Mouse (Mus musculus) neural tube, embryonic 12.5 days (tissue): ENCODE results near the gene Cables2. TPM values are rescaled to one million over a fixed set of nuclear protein-coding genes. Genes with fewer than 3 reads are reported as not detected.

Source experiments
- ATAC-seq: fragments of 200-750 bp; cut with Nextera tagmentation; 2 replicates; pipeline ENCODE4 v1.8.0; 2017; ENCODE audit warnings: low read depth, mild to moderate bottlenecking, moderate TSS enrichment, moderate library complexity; ENCODE audit not compliant: low FRiP score
- H3K27ac ChIP-seq: fragments of 300-500 bp; sonication (generic); 2 replicates; pipeline ENCODE4 v1.5.1; 2016
- H3K27me3 ChIP-seq: fragments of 300-500 bp; sonication (generic); replicated peaks from 2 replicates; pipeline ENCODE4 v1.6.1; 2016; ENCODE audit warnings: mild to moderate bottlenecking
- H3K36me3 ChIP-seq: fragments of 300-500 bp; sonication (generic); 2 replicates; pipeline ENCODE4 v1.6.1; 2016; ENCODE audit warnings: mild to moderate bottlenecking
- H3K4me1 ChIP-seq: fragments of 300-500 bp; sonication (generic); 2 replicates; pipeline ENCODE4 v1.6.1; 2016
- H3K4me2 ChIP-seq: fragments of 300-500 bp; sonication (generic); replicated peaks from 2 replicates; pipeline ENCODE4 v1.6.1; 2016; ENCODE audit warnings: mild to moderate bottlenecking
- H3K4me3 ChIP-seq: fragments of 300-500 bp; sonication (generic); 2 replicates; pipeline ENCODE4 v1.5.1; 2016
- H3K9ac ChIP-seq: fragments of 300-500 bp; sonication (generic); 2 replicates; pipeline ENCODE4 v1.6.1; 2016; ENCODE audit warnings: mild to moderate bottlenecking
- H3K9me3 ChIP-seq: fragments of 300-500 bp; sonication (generic); 2 replicates; pipeline ENCODE4 v1.6.1; 2016; ENCODE audit warnings: mild to moderate bottlenecking
- WGBS: fragments of 180-500 bp; shearing (Covaris S2); methylation state at CpG from one replicate; pipeline ENCODE4 v1.1.7; 2016; 5-methylcytosine and 5-hydroxymethylcytosine counted together
- microRNA-seq: library from miRNA; unstranded; fragments of <30 nt; microRNA quantifications from one replicate; pipeline ENCODE4, GENCODE M21; 2017
- polyA plus RNA-seq: library from polyadenylated mRNA; unstranded; fragments of >200 nt; fragmentation: Nextera tagmentation; extraction: Ambion mirVana; gene quantifications from 2 replicates; pipeline ENCODE4 v1.2.1, GENCODE M21; 2016

Gene Cables2
- polyA plus RNA-seq, 1 experiment from 2014 or later: 28.7 TPM

DNA sequence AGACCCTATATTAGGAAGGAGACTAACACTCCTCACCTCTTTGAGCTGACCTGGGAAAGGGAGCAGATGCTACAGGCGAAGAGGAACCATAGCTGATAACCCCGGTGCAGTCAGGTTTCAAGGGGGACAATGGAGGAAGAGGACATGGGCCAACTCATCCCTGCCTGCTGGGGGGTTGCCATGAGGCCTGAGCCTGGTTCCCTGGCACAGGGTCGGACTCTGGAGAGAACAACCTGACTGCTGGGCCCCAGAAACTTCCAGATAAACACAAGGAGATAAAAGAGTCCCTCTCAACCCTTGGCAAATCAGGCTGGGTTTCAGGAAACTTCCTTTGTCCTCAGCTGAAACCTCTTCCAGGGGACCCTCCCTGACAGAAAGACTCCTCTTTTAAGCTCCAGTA, 55.1 kb downstream of the Cables2 start:
- H3K27ac ChIP-seq: no peak overlapping the region

DNA sequence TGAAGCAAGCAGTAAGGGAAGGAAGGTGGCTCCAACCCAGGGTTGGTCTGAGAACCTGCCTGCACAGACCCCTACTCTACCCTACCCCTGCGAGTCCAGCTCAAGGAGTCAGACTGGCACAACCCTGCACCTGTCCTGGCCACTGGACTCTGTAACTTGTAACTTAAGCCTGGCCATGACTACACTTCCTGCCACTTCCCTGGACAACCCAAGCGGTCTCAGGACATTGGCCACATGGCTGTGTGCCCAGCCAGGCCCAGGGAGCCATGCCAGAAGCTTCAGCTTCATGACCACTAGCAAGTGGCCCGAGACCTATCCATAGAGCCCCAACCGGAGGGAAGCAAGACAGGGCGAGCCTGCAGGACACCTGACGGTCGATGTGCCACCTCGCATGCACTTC, 55.7 kb downstream of the Cables2 start:
- Histone ChIP-seq H3K9me3 (no peaks in the 10 kb centered on the region), H3K27ac (no peak overlapping the region), H3K4me1 (peaks cover 8% of the 10 kb centered on the region), H3K4me2 (no peak overlapping the region), H3K27me3 (no peaks in the 10 kb centered on the region), H3K9ac (no peak overlapping the region), H3K4me3 (no peak overlapping the region), H3K36me3 (no peaks in the 10 kb centered on the region)
- WGBS: 91% methylated on average over 8 of the region's 8 CpGs
- no peak for ATAC-seq

More for the DNA sequence above, 55.1 kb downstream of the Cables2 start:
- peaks cover 4% of the 10 kb centered on the region; the same call in 1 of the 2 replicates for H3K27me3 ChIP-seq
- H3K9me3 ChIP-seq: no peaks in the 10 kb centered on the region
- no peak for ATAC-seq
- 84% methylated on average over 3 of the region's 3 CpGs for WGBS
- no peak overlapping the region for H3K9ac ChIP-seq
- no peak overlapping the region for H3K4me2 ChIP-seq
- no peak overlapping the region for H3K4me3 ChIP-seq
- H3K36me3 ChIP-seq: no peaks in the 10 kb centered on the region
- H3K4me1 ChIP-seq: peaks cover 14% of the 10 kb centered on the region

DNA sequence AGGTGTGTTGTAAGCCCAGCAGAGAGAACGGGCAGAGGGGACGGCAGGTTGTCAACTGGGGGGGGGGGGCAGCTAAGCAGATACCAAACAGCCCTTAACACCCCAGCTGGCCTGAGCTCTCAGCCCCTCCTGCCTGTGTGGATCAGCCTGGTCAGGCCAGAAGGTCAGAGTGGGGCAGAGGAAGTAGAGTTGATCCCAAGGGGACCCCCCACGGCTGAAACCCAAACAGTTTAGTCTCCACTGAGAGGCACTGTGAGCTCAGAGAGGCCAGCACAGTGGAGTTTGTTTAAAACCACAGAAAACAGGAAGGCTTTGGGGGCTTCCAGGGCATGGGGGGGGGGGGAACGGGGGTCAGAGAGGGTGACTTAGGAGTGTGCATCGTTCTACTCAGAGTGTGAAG, 56.4 kb downstream of the Cables2 start:
- Histone ChIP-seq H3K27ac (no peak overlapping the region), H3K4me2 (no peak overlapping the region), H3K9ac (no peak overlapping the region), H3K9me3 (no peaks in the 10 kb centered on the region), H3K27me3 (no peaks in the 10 kb centered on the region), H3K4me1 (peaks cover 1% of the 10 kb centered on the region), H3K4me3 (no peak overlapping the region), H3K36me3 (no peaks in the 10 kb centered on the region)
- WGBS: 78% methylated on average over 5 of the region's 5 CpGs
- no peak for ATAC-seq

DNA sequence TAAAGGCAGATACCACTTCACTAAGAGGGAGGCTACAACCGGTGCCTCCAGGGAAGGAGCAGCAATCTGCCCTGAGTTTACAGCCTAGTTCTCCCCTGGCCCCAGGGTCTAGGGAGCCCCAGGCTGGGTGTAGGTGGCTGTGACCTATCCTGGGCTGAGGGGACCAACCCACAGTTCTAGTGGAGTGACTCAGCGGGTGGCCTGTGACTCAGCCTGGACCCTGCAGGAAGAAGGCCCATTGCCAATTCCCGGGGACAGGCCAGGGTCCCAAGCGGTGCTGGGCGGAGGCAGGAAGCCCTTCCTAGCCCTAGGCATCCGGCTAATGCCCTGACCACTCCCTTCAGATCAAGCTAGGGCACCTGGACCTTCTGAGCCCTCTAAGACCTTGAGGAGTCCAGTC, 57.3 kb downstream of the Cables2 start:
- Histone ChIP-seq H3K4me1 (no peaks in the 10 kb centered on the region; the same call in 1 of the 2 replicates), H3K27ac (no peak overlapping the region), H3K4me3 (no peak overlapping the region), H3K9ac (no peak overlapping the region), H3K9me3 (no peaks in the 10 kb centered on the region), H3K36me3 (no peaks in the 10 kb centered on the region), H3K27me3 (no peaks in the 10 kb centered on the region), H3K4me2 (no peak overlapping the region)
- WGBS: 79% methylated on average over 6 of the region's 6 CpGs
- ATAC-seq: no peak

DNA sequence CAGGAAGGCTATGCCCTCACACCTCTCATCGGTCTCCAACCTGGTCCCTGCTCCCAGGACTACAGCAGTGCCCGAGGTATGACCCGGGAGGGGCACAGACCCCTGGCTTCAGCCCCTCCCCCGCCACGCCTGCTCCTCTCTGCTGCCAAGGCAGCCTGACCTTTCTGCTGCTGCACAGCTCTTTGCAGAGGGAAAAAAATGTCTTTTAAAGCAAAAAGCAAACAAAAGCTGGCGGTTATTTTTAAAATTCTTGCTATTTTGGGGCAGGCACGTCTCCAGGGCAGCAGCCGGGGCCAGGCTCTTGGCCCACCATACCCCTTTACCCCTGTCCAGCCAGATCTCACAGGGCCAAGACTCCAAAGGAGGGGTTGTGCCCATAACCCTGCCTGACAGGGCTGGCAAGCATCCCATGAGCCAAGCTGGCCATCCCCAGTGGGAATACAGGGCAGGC, 58.3 kb downstream of the Cables2 start:
- Histone ChIP-seq H3K36me3 (no peaks in the 10 kb centered on the region), H3K4me1 (no peaks in the 10 kb centered on the region; the same call in 1 of the 2 replicates), H3K9ac (no peak overlapping the region), H3K9me3 (no peaks in the 10 kb centered on the region), H3K27me3 (no peaks in the 10 kb centered on the region), H3K27ac (no peak overlapping the region), H3K4me2 (no peak overlapping the region), H3K4me3 (no peak overlapping the region)
- ATAC-seq: no peak
- 86% methylated on average over 8 of the region's 8 CpGs for WGBS

DNA sequence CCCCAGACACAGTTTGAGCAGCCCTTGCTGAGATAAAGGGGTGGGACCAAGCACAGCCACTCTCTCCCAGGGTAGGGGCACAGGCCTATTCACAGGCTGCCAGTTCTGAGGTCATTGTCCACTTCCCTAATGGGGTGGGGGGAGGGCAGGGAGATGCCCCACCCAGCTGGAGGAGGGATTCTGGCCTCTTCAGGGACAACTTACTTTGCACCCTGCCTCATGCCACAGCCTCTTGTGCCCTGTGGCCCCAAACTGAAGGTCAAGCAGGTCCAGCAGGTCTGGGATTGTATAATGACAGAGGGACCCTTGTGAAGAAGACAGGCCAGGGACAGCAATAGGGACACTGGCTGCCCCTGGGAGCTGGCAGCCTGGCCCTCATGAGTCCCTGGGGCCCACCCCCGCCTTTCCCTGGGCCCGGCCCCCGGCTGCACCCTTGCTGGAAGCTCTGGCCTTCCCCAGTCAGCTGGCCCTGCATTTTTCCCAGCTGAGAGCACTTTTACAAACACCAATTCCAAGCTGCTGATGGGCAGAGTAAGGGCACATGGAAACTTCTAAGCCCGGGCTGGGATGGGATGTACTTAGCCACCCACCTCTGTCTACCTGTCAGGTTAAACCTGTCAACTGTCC, 58.8 kb downstream of the Cables2 start:
- Histone ChIP-seq H3K9ac (no peak overlapping the region), H3K4me1 (no peaks in the 10 kb centered on the region; the same call in 1 of the 2 replicates), H3K36me3 (no peaks in the 10 kb centered on the region), H3K4me3 (no peak overlapping the region), H3K27ac (no peak overlapping the region), H3K27me3 (no peaks in the 10 kb centered on the region), H3K9me3 (no peaks in the 10 kb centered on the region), H3K4me2 (no peak overlapping the region)
- ATAC-seq: no peak
- 91% methylated on average over 4 of the region's 4 CpGs for WGBS

DNA sequence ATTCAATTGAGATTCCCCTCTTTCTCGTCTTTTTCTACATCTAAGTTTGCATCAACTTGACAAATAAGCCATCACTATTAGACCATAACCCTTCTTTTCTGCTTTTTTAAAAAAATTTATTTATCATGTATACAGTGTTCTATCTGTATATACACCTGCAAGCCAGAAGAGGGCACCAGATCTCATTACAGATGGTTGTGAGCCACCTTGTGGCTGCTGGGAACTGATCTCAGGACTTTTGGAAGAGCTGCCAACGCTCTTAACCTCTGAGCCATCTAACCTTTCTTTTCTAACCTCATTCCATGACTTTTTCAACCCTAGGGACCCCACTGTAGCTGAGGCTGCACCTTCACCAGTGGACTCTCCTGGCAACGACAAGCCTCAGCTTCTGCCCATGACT, 61.0 kb downstream of the Cables2 start:
- Histone ChIP-seq H3K9me3 (no peaks in the 10 kb centered on the region), H3K36me3 (no peaks in the 10 kb centered on the region), H3K27me3 (no peaks in the 10 kb centered on the region), H3K4me2 (no peak overlapping the region), H3K4me3 (no peak overlapping the region), H3K27ac (no peak overlapping the region), H3K9ac (no peak overlapping the region), H3K4me1 (no peaks in the 10 kb centered on the region)
- no peak for ATAC-seq
- WGBS: 92% methylated on average over 3 of the region's 3 CpGs

DNA sequence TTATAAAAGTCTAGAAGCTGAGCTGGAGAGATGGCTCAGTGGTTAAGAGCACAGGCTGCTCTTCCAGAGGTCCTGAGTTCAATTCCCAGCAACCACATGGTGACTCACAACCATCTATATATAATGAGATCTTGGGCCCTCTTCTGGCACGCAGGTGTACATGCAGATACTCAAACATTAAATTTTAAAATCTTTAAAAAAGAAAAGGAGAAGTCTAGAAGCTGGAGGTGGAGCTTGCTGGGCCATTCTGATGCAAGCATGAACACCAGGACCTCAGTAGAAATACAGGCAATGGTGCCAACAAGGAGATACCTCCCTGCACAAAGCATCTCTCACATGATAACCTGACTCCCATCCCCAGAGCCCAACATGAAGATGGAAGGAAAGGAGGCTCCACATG, 64.3 kb downstream of the Cables2 start:
- H3K9me3 ChIP-seq: no peaks in the 10 kb centered on the region
- H3K36me3 ChIP-seq: no peaks in the 10 kb centered on the region
- WGBS: 77% methylated on average over 1 of the region's 1 CpGs
- ATAC-seq: no peak
- no peak overlapping the region for H3K4me2 ChIP-seq
- H3K27ac ChIP-seq: no peak overlapping the region
- no peak overlapping the region for H3K9ac ChIP-seq
- no peak overlapping the region for H3K4me3 ChIP-seq
- no peaks in the 10 kb centered on the region for H3K27me3 ChIP-seq
- peaks cover 15% of the 10 kb centered on the region for H3K4me1 ChIP-seq

Small RNAs within 50 kb of the gene (microRNA-seq; reads per million reads assigned to microRNA genes)
- gene Mir3091: 2.0 reads per million

Other genes with a start within 250 kb of the Cables2 start
- 15.9 and 23.5 TPM in 2 replicates for gene Lsm14b, start 248.5 kb downstream of the Cables2 start, polyA plus RNA-seq
- gene Psma7, start 231.1 kb downstream of the Cables2 start, polyA plus RNA-seq: 679 and 702 TPM in 2 replicates
- 33.8 and 34.1 TPM in 2 replicates for gene Ss18l1, start 231.0 kb downstream of the Cables2 start, polyA plus RNA-seq
- 30.0 and 32.4 TPM in 2 replicates for gene Mtg2, start 202.9 kb downstream of the Cables2 start, polyA plus RNA-seq
- 2.8 and 3.4 TPM in 2 replicates for gene Hrh3, start 169.0 kb downstream of the Cables2 start, polyA plus RNA-seq
- 51.8 and 52.5 TPM in 2 replicates for gene Osbpl2, start 154.2 kb downstream of the Cables2 start, polyA plus RNA-seq
- gene Adrm1, start 102.0 kb downstream of the Cables2 start, polyA plus RNA-seq: 218 and 221 TPM in 2 replicates
- 2.8 and 2.9 TPM in 2 replicates for gene Lama5, start 47.6 kb downstream of the Cables2 start, polyA plus RNA-seq
- gene Rps21, start 16.1 kb downstream of the Cables2 start, polyA plus RNA-seq: 430 and 468 TPM in 2 replicates
- 0.13 TPM in 1 of 2 replicates, not detected in the other for gene Rbbp8nl, start 16.4 kb upstream of the Cables2 start, polyA plus RNA-seq
- gene Gata5, start 61.2 kb upstream of the Cables2 start, polyA plus RNA-seq: 0.08 TPM in 1 of 2 replicates, not detected in the other
- 6.0 and 7.8 TPM in 2 replicates for gene Slco4a1, start 182.7 kb upstream of the Cables2 start, polyA plus RNA-seq
- gene Ntsr1, start 226.5 kb upstream of the Cables2 start, polyA plus RNA-seq: 0.28 and 0.32 TPM in 2 replicates